Mouse (Mus musculus) cortical plate, adult 2 months (tissue): ENCODE measurements around the gene Aire.

Experiments used
- CTCF ChIP-seq: fragments of 200-500 bp; IDR thresholded peaks from 2 replicates; pipeline ENCODE4 v1.5.1; 2011; ENCODE audit warnings: mild to moderate bottlenecking, control low read depth, low read length; ENCODE audit not compliant: insufficient read depth; ENCODE audit errors: extremely low read depth
- POLR2A ChIP-seq: fragments of 200-500 bp; IDR thresholded peaks from 2 replicates; pipeline ENCODE4 v1.6.1; 2011; ENCODE audit warnings: mild to moderate bottlenecking, low read length, control low read depth; ENCODE audit not compliant: insufficient read depth; ENCODE audit errors: extremely low read depth

- TF ChIP-seq CTCF = no peak
- no peak for TF ChIP-seq POLR2A
Observed at GRCm38 (mm10) chr10:78015489-78015888, 27.9 kb downstream of the Aire start.
